Mouse (Mus musculus) G1E (cell line): ENCODE data around the gene Pld4.

Source experiments
- CTCF ChIP-seq: IDR thresholded peaks from 2 replicates; pipeline ENCODE4 v1.5.1; 2012; ENCODE audit warnings: low read depth, low read length, inconsistent platforms, mixed read lengths
- GATA1 ChIP-seq: IDR thresholded peaks from 2 replicates; pipeline ENCODE4 v1.6.1; 2012; ENCODE audit warnings: borderline replicate concordance, low read length, inconsistent platforms, mixed read lengths
- TAL1 ChIP-seq: conservative IDR thresholded peaks from 2 replicates; pipeline ENCODE4 v1.6.1; 2012; ENCODE audit warnings: low read depth, low read length, inconsistent platforms, mixed read lengths

- TF ChIP-seq CTCF (no peak), GATA1 (no peak), TAL1 (no peak)
Measured at GRCm38 (mm10) chr12:112720890-112721423, 39.5 kb upstream of the Pld4 start.
